Mouse (Mus musculus): ENCODE results near the gene Snrpb2. TPM values are rescaled to one million over a fixed set of nuclear protein-coding genes. Genes with fewer than 3 reads are reported as not detected.
A peak's percentile ranks its signal among the peaks of the same experiment; 100 is the strongest.

Snrpb2 gene
- 10 to 100 TPM; 15.2 to 21.2 TPM for total RNA-seq (2021)
- long read RNA-seq, experiment 1, transcript Snrpb2-201 (7 exons, 2,061 nt) = major isoform, 11 of 14 reads
- long read RNA-seq, experiment 1, partial matches to known transcripts = 2 of 14 reads
- long read RNA-seq, experiment 1, other reads (novel, unspliced or antisense) = 1 of 14 reads
- long read RNA-seq, experiment 2, transcript Snrpb2-201 (7 exons, 2,061 nt) = major isoform, 10 of 11 reads
- long read RNA-seq, experiment 2, partial matches to known transcripts = 0 of 11 reads
- long read RNA-seq, experiment 2, other reads (novel, unspliced or antisense) = 1 of 11 reads

DNA sequence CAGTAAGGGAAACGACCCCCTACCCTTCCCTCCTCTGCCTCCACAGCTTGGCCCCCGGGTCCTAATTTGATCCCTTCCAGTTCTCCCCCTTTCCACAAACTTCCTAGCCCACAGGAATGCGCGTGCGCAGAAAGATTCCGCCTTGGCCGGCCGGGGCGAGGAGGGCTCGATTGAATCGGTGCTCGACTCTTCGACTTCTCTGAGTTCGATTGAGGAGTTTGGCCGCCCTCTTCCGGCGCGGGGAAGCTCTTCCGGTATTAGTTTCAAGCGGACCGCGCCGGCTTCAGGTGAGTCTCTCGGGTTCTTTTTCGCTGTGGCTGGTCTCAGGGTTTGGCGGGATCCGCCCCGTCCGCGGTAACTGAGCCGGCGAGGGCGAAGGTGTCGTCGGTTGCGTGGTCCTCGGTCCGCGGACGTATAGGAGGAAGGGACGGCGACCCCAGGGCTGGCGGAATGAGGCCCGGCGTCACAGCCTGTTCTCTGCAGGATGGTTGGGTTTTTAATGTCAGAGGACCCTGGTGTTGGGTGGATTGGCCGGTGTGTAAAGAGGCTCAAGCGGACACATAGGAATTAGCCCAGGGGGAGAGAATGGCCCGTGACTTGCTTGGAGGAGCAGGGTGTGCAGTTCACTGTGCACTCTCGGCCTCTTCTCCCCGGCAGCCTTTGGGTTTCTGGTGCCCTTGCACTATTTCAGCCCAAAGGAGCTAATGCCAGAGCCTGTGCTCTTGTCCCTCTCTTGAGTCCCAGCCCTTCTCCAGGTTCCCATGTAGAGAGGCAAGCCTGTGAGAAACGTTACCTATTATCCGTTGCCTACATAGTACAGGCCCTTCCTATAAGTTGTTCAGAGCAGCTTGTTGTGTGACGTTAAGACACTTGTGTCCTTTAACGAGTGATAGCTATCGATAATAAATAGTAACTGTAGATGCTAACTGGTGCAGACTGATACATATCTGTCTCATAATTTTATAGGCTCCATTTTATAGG, at the start of gene Snrpb2:
TSS of gene Snrpb2 (plus strand) at position 228 of the 981 bp plus-strand sequence.
- intact Hi-C loops (cut with DNase I; ENCODE audit: low total_unique reads) = no loop called here
- peak; percentile 91 for DNase-seq

DNA sequence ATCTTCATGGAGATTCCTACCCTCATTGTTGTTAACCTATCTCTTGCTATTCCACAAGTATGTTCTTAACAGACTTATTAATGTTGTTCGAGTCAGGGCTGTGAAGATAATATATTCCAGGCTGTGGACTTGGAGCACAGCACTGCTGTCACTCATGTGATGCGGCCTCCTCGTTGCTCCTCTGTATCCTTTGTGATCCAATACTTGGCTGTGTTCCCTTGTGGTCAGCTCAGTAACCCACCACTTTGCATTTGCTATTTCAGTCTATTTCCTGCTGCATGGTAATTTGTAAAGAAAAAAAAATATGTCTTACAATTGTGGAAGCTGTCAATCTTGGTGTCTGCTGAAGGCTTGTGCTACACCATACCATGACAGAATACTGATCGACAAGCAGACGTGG, 49.8 kb upstream of the Snrpb2 start:
- no peak for DNase-seq
- intact Hi-C loops (cut with DNase I; ENCODE audit: low total_unique reads) = no loop called here

- no peak for DNase-seq
- intact Hi-C loops (cut with DNase I; ENCODE audit: low total_unique reads) = no loop called here
Observed at GRCm38 (mm10) chr2:143018084-143018483, 44.8 kb upstream of the Snrpb2 start.

DNA sequence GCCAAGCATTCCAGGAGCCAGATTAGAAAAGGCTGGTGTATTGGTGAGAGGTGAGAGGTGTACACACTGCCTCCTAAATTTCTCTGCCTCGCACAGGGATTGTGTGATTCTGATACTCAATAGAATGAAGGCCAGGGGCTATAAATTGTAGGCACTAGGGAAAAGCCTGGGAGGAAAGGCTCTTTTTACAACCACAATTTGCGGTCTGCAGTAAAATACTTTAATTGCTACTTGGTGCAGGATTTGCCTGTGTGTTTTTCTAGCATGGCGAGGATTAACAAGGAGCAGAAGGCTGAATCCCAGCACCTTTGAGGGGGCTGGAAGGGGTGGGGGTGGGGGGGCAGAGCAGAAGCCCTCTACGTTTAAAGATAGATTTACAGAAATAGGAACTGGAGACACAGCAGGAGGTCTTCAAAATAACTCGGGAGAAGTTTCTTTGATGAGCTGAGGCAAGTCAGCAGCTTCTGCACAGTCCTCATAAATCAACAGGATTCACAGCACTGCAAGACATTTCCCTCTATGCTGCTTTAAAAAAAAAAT, 44.2 kb upstream of the Snrpb2 start:
- intact Hi-C loops (cut with DNase I; ENCODE audit: low total_unique reads) = no loop called here

DNA sequence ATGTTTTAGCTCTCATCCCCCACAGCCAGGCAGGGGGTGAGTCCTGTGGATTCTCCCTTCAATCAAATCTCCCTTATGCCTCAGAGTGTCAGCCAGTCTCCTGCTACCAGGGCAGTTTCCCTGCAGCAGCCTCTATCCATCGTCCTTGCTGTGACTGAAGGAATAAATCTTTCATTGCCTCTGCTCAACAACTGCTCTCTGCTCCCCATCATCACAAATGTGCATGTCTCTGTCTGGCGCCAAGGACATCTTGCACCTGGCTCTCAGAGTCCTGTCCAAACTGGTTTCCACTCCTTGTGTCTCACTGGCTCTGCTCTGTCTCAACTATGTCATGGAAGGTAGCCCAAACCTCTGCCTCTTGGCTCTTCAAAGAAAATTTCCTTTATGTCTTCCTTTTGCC, 43.1 kb upstream of the Snrpb2 start:
- no peak for DNase-seq
- intact Hi-C loops (cut with DNase I; ENCODE audit: low total_unique reads) = no loop called here

More for the DNA sequence above, 44.2 kb upstream of the Snrpb2 start:
- DNase-seq = no peak

DNA sequence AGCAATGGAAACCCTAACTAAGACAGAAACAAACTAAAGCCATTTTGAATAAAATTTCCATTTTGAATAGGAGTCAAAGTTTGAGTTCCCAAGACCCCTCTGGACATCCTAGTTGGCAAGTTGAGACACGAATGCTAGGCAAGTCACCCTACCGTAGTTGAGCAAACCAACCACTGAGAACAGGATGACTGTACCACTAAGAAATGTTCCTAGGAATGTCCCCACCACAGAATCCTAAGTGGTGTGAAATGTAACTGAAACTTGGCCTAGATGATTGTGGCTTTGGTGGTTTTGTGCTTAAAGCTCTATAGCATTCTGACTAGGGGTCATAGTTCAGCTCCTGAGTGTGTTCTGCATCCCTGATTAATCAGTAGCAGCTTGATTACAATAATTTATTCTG, 39.5 kb upstream of the Snrpb2 start:
- DNase-seq = no peak

DNA sequence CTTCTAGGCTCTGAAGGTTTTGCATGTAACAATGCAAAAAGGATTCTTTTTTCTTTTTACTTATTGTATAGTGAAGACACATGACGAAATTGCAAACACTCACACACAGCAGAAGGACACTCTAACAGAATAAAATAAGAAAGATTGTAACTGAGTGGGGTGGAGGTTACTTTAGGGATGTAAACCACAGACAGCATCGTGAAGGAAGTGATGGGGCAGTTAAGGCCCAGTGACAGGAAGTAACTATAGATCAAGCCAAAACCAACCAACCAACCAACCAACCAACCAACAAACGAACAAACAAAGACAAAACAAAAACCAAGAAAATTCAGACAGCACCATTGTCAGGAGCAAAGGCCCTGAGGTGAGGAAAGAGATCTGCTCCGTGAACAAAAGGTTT, 38.6 kb upstream of the Snrpb2 start:
- intact Hi-C loops (cut with DNase I; ENCODE audit: low total_unique reads) = no loop called here
- DNase-seq = no peak

More for the DNA sequence above, 39.5 kb upstream of the Snrpb2 start:
- intact Hi-C loops (cut with DNase I; ENCODE audit: low total_unique reads) = no loop called here

DNA sequence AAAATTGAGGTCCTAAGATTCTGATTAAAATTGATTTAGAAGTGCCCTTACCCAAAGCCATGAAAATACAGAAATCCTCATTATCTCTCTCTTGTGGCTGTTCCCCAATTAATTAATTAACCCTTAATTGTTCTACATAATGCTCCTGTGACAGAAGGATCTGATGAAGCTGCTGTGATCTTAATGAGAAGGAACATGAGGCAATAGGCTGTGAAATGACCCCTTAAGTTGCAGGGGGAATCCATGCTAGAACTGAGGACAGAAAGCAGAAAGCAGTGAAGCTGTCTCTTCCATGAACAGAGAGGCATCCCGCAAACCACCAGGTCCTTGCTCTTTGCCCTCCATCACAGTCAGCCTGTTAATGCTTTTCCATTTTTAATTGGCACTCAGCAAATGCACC, 31.6 kb upstream of the Snrpb2 start:
- intact Hi-C loops (cut with DNase I; ENCODE audit: low total_unique reads) = no loop called here
- DNase-seq = no peak

GRCm38 (mm10) chr2:143032378-143033255, 30.2 kb upstream of the Snrpb2 start:
- DNase-seq = no peak
- intact Hi-C loops (cut with DNase I; ENCODE audit: low total_unique reads) = no loop called here

GRCm38 (mm10) chr2:143034350-143035085, 28.3 kb upstream of the Snrpb2 start:
- intact Hi-C loops (cut with DNase I; ENCODE audit: low total_unique reads) = no loop called here
- no peak for DNase-seq

- intact Hi-C loops (cut with DNase I; ENCODE audit: low total_unique reads) = no loop called here
- DNase-seq = no peak
Observed at GRCm38 (mm10) chr2:143035086-143035593, 27.7 kb upstream of the Snrpb2 start.

- intact Hi-C loops (cut with DNase I; ENCODE audit: low total_unique reads) = no loop called here
- DNase-seq = no peak
Observed at GRCm38 (mm10) chr2:143041596-143041995, 21.2 kb upstream of the Snrpb2 start.

- DNase-seq = no peak
- intact Hi-C loops (cut with DNase I; ENCODE audit: low total_unique reads) = no loop called here
Observed at GRCm38 (mm10) chr2:143055251-143055650, 7.6 kb upstream of the Snrpb2 start.

DNA sequence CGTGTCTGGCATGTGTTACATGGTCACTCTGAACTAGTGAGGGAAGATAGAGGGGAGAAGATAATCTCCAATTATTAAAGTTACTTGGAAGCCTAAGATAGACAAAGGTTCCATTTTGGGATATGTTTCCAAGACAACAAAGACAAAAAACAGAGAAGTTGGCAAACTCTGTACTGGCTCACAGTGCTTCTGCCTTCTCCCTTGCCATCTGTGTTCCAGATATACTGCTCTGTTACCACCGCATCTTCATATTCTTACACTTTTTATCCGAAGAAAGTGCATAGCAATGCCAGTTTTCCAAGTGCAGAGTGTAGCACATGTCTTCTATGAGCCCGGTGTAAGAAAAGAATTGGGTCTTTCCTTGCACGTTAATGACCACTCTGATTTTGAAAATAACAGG, 6.1 kb upstream of the Snrpb2 start:
- no peak for DNase-seq
- intact Hi-C loops (cut with DNase I; ENCODE audit: low total_unique reads) = no loop called here

DNA sequence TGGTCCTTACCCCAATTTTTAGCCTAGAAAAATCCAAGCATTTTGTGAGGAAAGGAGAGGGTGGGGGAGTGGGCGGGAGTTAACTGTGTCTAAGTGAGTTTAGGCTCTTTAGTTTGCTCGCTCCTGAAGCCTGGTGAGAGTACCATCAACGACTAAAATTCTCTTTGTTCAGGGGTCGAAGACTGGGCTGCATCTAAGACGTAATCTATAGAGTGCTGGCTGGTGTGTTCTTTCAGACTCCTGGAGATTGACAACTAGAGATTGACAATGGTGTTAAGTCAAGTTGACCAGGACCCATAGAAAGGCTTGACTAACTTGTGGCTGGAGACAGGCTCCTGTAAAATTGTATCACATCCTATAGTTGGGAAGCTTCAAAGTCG, 417 bp upstream of the Snrpb2 start:
- no peak for DNase-seq
- intact Hi-C loops (cut with DNase I; ENCODE audit: low total_unique reads) = no loop called here

- intact Hi-C loops (cut with DNase I; ENCODE audit: low total_unique reads) = no loop called here
- no peak for DNase-seq
Observed at GRCm38 (mm10) chr2:143065914-143066313, 3.1 kb downstream of the Snrpb2 start.

DNA sequence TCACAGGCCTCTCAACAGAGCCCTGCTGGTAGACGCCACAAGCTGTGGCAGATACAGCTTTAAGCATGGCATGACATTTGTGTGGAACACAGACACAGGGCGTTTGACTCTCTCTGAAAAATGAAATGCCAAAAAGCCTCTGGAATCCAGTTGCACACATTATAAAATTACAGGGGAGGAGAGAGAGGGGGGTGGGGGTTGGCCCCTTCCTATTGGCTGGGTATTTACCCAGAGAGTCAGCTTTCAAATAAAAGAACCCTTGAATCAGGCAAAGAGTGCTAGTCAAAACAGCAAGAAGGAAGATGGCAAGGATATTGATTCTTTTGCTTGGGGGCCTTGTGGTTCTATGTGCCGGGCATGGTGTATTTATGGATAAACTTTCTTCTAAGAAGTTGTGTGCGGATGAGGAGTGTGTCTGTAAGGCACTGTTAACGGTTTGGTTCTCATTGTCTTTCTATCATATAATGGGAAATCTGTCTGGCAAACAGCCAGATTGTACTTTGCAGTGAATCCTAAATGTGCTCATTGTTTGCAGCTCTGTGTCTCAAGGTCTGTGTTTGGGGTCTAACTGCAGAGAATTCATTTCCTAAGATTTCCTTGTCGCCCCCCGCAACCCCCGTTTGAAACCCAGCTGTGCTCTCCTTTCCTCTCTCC, 15.5 kb downstream of the Snrpb2 start, which contains the start of gene Otor:
TSS of gene Otor (plus strand) at position 276 of the 654 bp plus-strand sequence.
- intact Hi-C loops (cut with DNase I; ENCODE audit: low total_unique reads) = no loop called here
- no peak for DNase-seq

- intact Hi-C loops (cut with DNase I; ENCODE audit: low total_unique reads) = no loop called here
- no peak for DNase-seq
Observed at GRCm38 (mm10) chr2:143081693-143082092, 18.9 kb downstream of the Snrpb2 start.

All from gastrocnemius, postnatal 14 days (tissue).